Mouse (Mus musculus) forebrain, postnatal 0 days (tissue): Measurements from ENCODE around the gene Zfp617. TPM values are rescaled to one million over a fixed set of nuclear protein-coding genes. Genes with fewer than 3 reads are reported as not detected.
A peak's percentile ranks its signal among the peaks of the same experiment; 100 is the strongest.
"Not testable (repeated sequence)": the region's sequence is repeated elsewhere in the genome, so short reads cannot be mapped to it uniquely, and the experiment has no call there.

Source experiments
- ATAC-seq: fragments of 200-750 bp; cut with Nextera tagmentation; 2 replicates; pipeline ENCODE4 v1.8.0; 2017; ENCODE audit warnings: mild to moderate bottlenecking, moderate library complexity
- DNase-seq: peaks from one replicate; pipeline ENCODE4 v3.0.0-alpha.2; 2015
- H3K27ac ChIP-seq: fragments of 300-500 bp; sonication (generic); 2 replicates; pipeline ENCODE4 v1.5.1; 2014; ENCODE audit warnings: low read depth, mild to moderate bottlenecking, antibody characterized with exemption, low read length, moderate library complexity, mixed read lengths
- H3K27me3 ChIP-seq: fragments of 300-500 bp; sonication (generic); 2 replicates; pipeline ENCODE4 v1.6.1; 2014; ENCODE audit warnings: mild to moderate bottlenecking, low read length, mixed read lengths; ENCODE audit not compliant: insufficient read depth
- H3K36me3 ChIP-seq: fragments of 300-500 bp; sonication (generic); 2 replicates; pipeline ENCODE4 v1.6.1; 2014; ENCODE audit warnings: mild to moderate bottlenecking, moderate library complexity; ENCODE audit not compliant: insufficient read depth
- H3K4me1 ChIP-seq: fragments of 300-500 bp; sonication (generic); 2 replicates; pipeline ENCODE4 v1.6.1; 2014; ENCODE audit warnings: antibody characterized with exemption; ENCODE audit not compliant: insufficient read depth
- H3K4me2 ChIP-seq: fragments of 300-500 bp; sonication (generic); 2 replicates; pipeline ENCODE4 v1.6.1; 2014; ENCODE audit warnings: low read depth, mild to moderate bottlenecking, moderate library complexity
- H3K4me3 ChIP-seq: fragments of 300-500 bp; sonication (generic); 2 replicates; pipeline ENCODE4 v1.5.1; 2014; ENCODE audit warnings: low read depth, low read length, mixed read lengths
- H3K9ac ChIP-seq: fragments of 300-500 bp; sonication (generic); 2 replicates; pipeline ENCODE4 v1.6.1; 2014; ENCODE audit warnings: mild to moderate bottlenecking
- H3K9me3 ChIP-seq: fragments of 300-500 bp; sonication (generic); 2 replicates; pipeline ENCODE4 v1.6.1; 2016; ENCODE audit warnings: low read length
- CTCF ChIP-seq: sonication (generic); IDR thresholded peaks from 2 replicates; pipeline ENCODE4 v1.5.1; 2016; ENCODE audit warnings: antibody characterized with exemption, control low read depth, low read depth
- WGBS: fragments of 180-500 bp; shearing (Covaris S2); extraction: QIAGEN DNeasy Blood & Tissue Kit; methylation state at CpG from one replicate; pipeline ENCODE4 v1.1.7; 2014; 5-methylcytosine and 5-hydroxymethylcytosine counted together
- polyA plus RNA-seq: library from polyadenylated mRNA; unstranded; fragments of >200 nt; fragmentation: Nextera tagmentation; extraction: Ambion mirVana; gene quantifications from 2 replicates; pipeline ENCODE4 v1.2.1, GENCODE M21; 2015
- total RNA-seq: library from RNA; depleted of rRNA; stranded (reverse); fragments of >200 nt; gene quantifications from 2 replicates; pipeline ENCODE4 v1.2.3, GENCODE M21; 2014; rRNA removed

Zfp617 gene
- total RNA-seq = 33.3 and 34.4 TPM in 2 replicates
- 11.5 and 19.5 TPM in 2 replicates for polyA plus RNA-seq

- Histone ChIP-seq H3K4me2 (peak within 1 kb of the TSS; percentile 60), H3K27ac (peak within 1 kb of the TSS; percentile 98), H3K4me3 (peak within 1 kb of the TSS; percentile 72), H3K9me3 (no peaks in the 10 kb centered on the region), H3K36me3 (peaks cover 3% of the 10 kb centered on the region; the same call in 1 of the 2 replicates), H3K4me1 (no peaks in the 10 kb centered on the region), H3K27me3 (no peaks in the 10 kb centered on the region), H3K9ac (peak within 1 kb of the TSS; percentile 95)
- ATAC-seq (peak; percentile 97), DNase-seq (peak; percentile 94)
- peak; percentile 74 for TF ChIP-seq CTCF
- 3% methylated on average over 47 of the region's 47 CpGs for WGBS
These were observed at the start of gene Zfp617, which contains the start of gene Zfp882 for GRCm38 (mm10) chr8:71908309-71909261. Gene Zfp617 (plus strand): TSS chr8:71908635. Gene Zfp882 (plus strand): TSS chr8:71908608.

GRCm38 (mm10) chr8:71861551-71861950 is 46.9 kb upstream of the Zfp617 start:
- H3K4me2 ChIP-seq, H3K9ac ChIP-seq, ATAC-seq, DNase-seq, H3K9me3 ChIP-seq, H3K4me3 ChIP-seq, H3K27me3 ChIP-seq, H3K4me1 ChIP-seq, H3K27ac ChIP-seq, H3K36me3 ChIP-seq: not testable (repeated sequence)
- WGBS = 83% methylated on average over 1 of the region's 1 CpGs

- H3K9ac ChIP-seq, H3K9me3 ChIP-seq, DNase-seq, H3K27me3 ChIP-seq, H3K4me3 ChIP-seq, H3K27ac ChIP-seq, ATAC-seq, H3K4me2 ChIP-seq, H3K4me1 ChIP-seq, H3K36me3 ChIP-seq: not testable (repeated sequence)
These were observed 46.4 kb upstream of the Zfp617 start for GRCm38 (mm10) chr8:71862038-71862437.

GRCm38 (mm10) chr8:71881618-71882274 is 26.7 kb upstream of the Zfp617 start, which contains the start of gene Zfp709:
Gene Zfp709 (plus strand): TSS chr8:71882019.
- TF ChIP-seq CTCF = no peak
- Histone ChIP-seq H3K9me3 (peaks cover 13% of the 10 kb centered on the region; the same call in 1 of the 2 replicates), H3K27ac (peak within 1 kb of the TSS; percentile 89), H3K4me3 (peak within 1 kb of the TSS; percentile 61), H3K9ac (peak within 1 kb of the TSS; percentile 86), H3K27me3 (no peaks in the 10 kb centered on the region), H3K36me3 (peaks cover 7% of the 10 kb centered on the region; the same call in 1 of the 2 replicates), H3K4me1 (peaks cover 5% of the 10 kb centered on the region; the same call in 1 of the 2 replicates), H3K4me2 (peak within 1 kb of the TSS; percentile 95)
- DNase-seq (peak; percentile 78), ATAC-seq (peak; percentile 96)
- 6% methylated on average over 45 of the region's 45 CpGs for WGBS

GRCm38 (mm10) chr8:71900666-71901065 is 7.8 kb upstream of the Zfp617 start:
- H3K4me2 ChIP-seq, H3K4me3 ChIP-seq, H3K9me3 ChIP-seq, ATAC-seq, H3K9ac ChIP-seq, H3K27me3 ChIP-seq, H3K27ac ChIP-seq, H3K4me1 ChIP-seq, H3K36me3 ChIP-seq, DNase-seq: not testable (repeated sequence)
- 48% methylated on average over 11 of the region's 11 CpGs for WGBS

- not testable (repeated sequence) for H3K4me1 ChIP-seq, H3K4me3 ChIP-seq, H3K9ac ChIP-seq, H3K36me3 ChIP-seq, H3K4me2 ChIP-seq, ATAC-seq, H3K9me3 ChIP-seq, H3K27me3 ChIP-seq, DNase-seq, H3K27ac ChIP-seq
- WGBS = 77% methylated on average over 1 of the region's 1 CpGs
These were observed 5.4 kb upstream of the Zfp617 start for GRCm38 (mm10) chr8:71903084-71903483.

GRCm38 (mm10) chr8:71906809-71907208 is 1.6 kb upstream of the Zfp617 start:
- no peak overlapping the region for H3K9ac ChIP-seq
- H3K36me3 ChIP-seq = no peaks in the 10 kb centered on the region
- H3K27ac ChIP-seq = no peak overlapping the region
- no peaks in the 10 kb centered on the region for H3K27me3 ChIP-seq
- no peak overlapping the region for H3K4me2 ChIP-seq
- no peak for ATAC-seq
- WGBS = 100% methylated on average over 1 of the region's 1 CpGs
- no peak for TF ChIP-seq CTCF
- no peaks in the 10 kb centered on the region for H3K9me3 ChIP-seq
- H3K4me3 ChIP-seq = no peak overlapping the region
- H3K4me1 ChIP-seq = no peaks in the 10 kb centered on the region
- DNase-seq = no peak
